In genomic region chr2:3355793-3356192, GRCm38 (mm10) we compare ENCODE assay signal across 36 mouse cellular contexts. TPM values are rescaled to one million over a fixed set of nuclear protein-coding genes. Genes with fewer than 3 reads are reported as not detected.
"Had no signal": no experiment of that assay in that cellular context is flagged by ENCODE, and none has a peak within 500 bp of the region (broad histone marks: within the 10 kb centered on the region; RNA-seq: fewer than 3 reads in every experiment).

No protein-coding gene starts in this region.

- DNase-seq: gastrocnemius, postnatal 14 days; gastrocnemius, postnatal 36 days; heart, adult 2 months; heart, postnatal 10 days; heart, postnatal 4 days; kidney, adult 18-20 months; kidney, adult 8-10 months; kidney, postnatal 10 days; kidney, postnatal 25 days; kidney, postnatal 4 days; left cerebral cortex, postnatal 4 days had no signal

- H3K4me1 ChIP-seq: heart, embryonic 12.5 days; hindbrain, embryonic 10.5 days; hindbrain, embryonic 12.5 days; intestine, embryonic 15.5 days; limb, embryonic 13.5 days; limb, embryonic 15.5 days; liver, embryonic 12.5 days had no signal

- H3K27me3 ChIP-seq: heart, embryonic 12.5 days; hindbrain, embryonic 12.5 days; intestine, embryonic 15.5 days; limb, embryonic 13.5 days; limb, embryonic 15.5 days; liver, embryonic 12.5 days had no signal

- H3K9me3 ChIP-seq: hindbrain, embryonic 12.5 days; intestine, embryonic 15.5 days; limb, embryonic 13.5 days; limb, embryonic 15.5 days; liver, embryonic 12.5 days had no signal

- ATAC-seq: hindbrain, embryonic 16.5 days; inflammation-experienced regulatory T-cells, adult 6 months; intestine, embryonic 15.5 days; liver, embryonic 12.5 days had no signal

- H3K27ac ChIP-seq: heart, adult 2 months; hindbrain, embryonic 10.5 days; hindbrain, embryonic 12.5 days; hindbrain, embryonic 14.5 days; intestine, embryonic 15.5 days; layer of hippocampus, adult 2 months; limb, embryonic 13.5 days; limb, embryonic 15.5 days; liver, embryonic 12.5 days; liver, embryonic 14.5 days had no signal

- H3K4me3 ChIP-seq: heart, adult 2 months; heart, embryonic 12.5 days; hindbrain, embryonic 10.5 days; hindbrain, embryonic 12.5 days; intestine, embryonic 15.5 days; layer of hippocampus, adult 2 months; limb, embryonic 13.5 days; limb, embryonic 15.5 days; liver, embryonic 12.5 days had no signal

- H3K36me3 ChIP-seq: heart, embryonic 12.5 days; hindbrain, embryonic 10.5 days; hindbrain, embryonic 12.5 days; intestine, embryonic 15.5 days; limb, embryonic 13.5 days; limb, embryonic 15.5 days; liver, embryonic 12.5 days had no signal

RNA-seq across cellular contexts. Expression of gene Acbd7, which starts 19.8 kb away (rescaled TPM):
- total RNA-seq: heart, postnatal 10 days had no signal
- polyA plus RNA-seq: heart, adult 2 months; hindbrain, embryonic 10.5 days; inflammation-experienced regulatory T-cells, adult 6 months; limb, embryonic 11.5 days had no signal

RNA-seq across cellular contexts. Expression of gene Olah, which starts 41.2 kb away (rescaled TPM):
- total RNA-seq: gastrocnemius, adult 18-20 months; gastrocnemius, adult 8-10 months; gastrocnemius, postnatal 14 days; gastrocnemius, postnatal 36 days; heart, adult 2 months; heart, postnatal 10 days; heart, postnatal 25 days; heart, postnatal 4 days; layer of hippocampus, adult 2 months; layer of hippocampus, postnatal 10 days; layer of hippocampus, postnatal 25 days; left cerebral cortex, adult 18-20 months; left cerebral cortex, adult 8-10 months; left cerebral cortex, postnatal 10 days had no signal
- polyA plus RNA-seq: gonadal fat pad, adult 2 months; heart, adult 2 months; heart, embryonic 12.5 days; heart, embryonic 14.5 days; heart, embryonic 16.5 days; hindbrain, embryonic 10.5 days; hindbrain, embryonic 12.5 days; hindbrain, embryonic 14.5 days; inflammation-experienced regulatory T-cells, adult 6 months; intestine, embryonic 15.5 days; kidney, embryonic 16.5 days; limb, embryonic 11.5 days; liver, embryonic 12.5 days; liver, embryonic 14.5 days had no signal
